Mouse (Mus musculus) liver, postnatal 0 days (tissue): Measurements from ENCODE around the gene Fam208a.

ENCODE experiments used
- CTCF ChIP-seq: sonication (generic); IDR thresholded peaks from 2 replicates; pipeline ENCODE4 v1.5.1; 2016; ENCODE audit warnings: antibody characterized with exemption, low read depth
- EP300 ChIP-seq: IDR thresholded peaks from 2 replicates; pipeline ENCODE4 v1.6.1; 2016; ENCODE audit warnings: antibody characterized with exemption, low read depth, mild to moderate bottlenecking

- TF ChIP-seq CTCF (no peak), EP300 (no peak)
Observed at GRCm38 (mm10) chr14:27428573-27428972, at the start of gene Fam208a.
